Mouse (Mus musculus) A20 (cell line): ENCODE measurements around the gene Sash1.
A peak's percentile ranks its signal among the peaks of the same experiment; 100 is the strongest.
"Not testable (repeated sequence)": the region's sequence is repeated elsewhere in the genome, so short reads cannot be mapped to it uniquely, and the experiment has no call there.

Experiments used
- DNase-seq: peaks from one replicate; pipeline ENCODE4 v3.0.0-alpha.2; 2011; ENCODE audit warnings: low read depth, low spot score

The Sash1 gene

DNA sequence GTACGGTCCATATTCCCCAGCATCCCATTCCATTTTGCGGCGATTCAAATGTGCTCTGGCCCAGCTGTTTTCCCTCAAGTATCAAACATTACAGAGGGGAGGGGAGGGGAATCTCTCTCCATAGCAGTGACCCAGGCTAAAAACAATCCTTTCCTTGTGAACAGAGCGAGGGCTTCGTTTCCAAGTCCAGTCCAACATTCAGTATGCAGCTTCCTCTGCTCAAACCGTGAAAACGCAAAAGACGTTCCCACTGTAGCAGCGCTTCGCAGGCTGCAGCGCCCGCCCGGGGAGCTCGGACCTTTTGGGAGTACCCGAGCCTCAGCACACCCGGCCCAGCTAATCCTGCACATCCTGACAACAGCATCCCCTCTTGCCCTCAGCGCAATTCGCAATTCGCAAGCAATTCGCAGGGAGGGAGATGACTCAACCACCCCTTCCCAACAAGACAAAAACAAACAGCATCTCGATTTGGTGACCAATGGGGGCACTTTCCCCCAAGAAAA lies 128.4 kb downstream of the Sash1 start:
- no peak for DNase-seq

DNA sequence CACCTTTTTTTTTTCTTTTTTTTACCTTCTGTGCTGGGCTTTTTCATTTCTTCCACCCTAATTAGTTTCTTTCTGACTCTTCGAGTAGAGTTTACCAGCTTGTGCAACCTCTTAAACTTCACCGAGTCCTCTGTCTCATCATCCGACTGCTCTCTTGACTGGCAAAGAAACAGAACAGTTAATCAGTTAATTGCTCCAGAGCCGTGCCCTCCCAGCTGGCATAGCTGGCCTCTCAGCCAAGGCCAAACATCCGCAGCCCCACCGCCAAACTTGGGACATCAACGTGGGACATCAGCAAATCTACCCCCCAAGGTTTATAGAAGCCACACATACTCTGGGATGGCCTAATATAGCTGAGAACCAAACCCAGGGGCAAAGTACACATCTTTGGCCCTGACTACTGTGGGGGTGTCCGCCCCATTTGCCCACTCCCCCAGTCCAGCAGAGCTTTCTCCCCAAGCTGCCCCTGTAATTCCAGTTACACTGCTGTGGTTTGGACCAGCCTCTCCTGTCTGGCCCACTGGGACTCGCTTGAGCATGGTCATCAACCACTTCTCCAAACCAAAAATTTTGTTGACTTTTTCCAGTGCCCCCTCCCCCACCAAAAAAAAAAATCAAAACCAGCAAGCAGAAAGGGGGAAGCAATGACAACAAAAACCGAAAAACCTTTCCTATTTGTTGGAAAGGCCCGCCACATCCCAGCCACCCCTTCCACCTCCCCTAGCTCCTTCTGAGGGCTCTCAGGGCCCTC lies 129.1 kb downstream of the Sash1 start:
- no peak for DNase-seq

DNA sequence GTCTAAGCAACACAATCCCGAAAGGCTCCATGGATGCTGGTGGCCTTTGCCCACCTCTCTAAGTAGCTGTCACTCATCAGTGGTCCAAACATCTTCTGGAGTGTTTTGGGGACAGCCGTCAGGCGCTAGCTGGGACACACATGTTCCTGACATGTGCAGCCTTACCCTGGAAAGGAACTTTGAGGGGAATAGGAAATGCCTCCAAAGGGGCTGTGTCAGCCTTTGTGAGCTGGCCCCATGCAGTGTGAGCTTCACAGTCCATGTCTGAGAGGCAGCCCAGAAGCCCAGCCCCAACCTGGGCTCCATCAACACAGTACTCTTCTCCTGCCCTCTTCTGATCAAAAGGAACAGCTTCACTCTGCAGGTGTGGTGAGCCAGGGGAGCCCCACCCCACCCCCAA lies 132.5 kb downstream of the Sash1 start:
- DNase-seq, result no peak

DNA sequence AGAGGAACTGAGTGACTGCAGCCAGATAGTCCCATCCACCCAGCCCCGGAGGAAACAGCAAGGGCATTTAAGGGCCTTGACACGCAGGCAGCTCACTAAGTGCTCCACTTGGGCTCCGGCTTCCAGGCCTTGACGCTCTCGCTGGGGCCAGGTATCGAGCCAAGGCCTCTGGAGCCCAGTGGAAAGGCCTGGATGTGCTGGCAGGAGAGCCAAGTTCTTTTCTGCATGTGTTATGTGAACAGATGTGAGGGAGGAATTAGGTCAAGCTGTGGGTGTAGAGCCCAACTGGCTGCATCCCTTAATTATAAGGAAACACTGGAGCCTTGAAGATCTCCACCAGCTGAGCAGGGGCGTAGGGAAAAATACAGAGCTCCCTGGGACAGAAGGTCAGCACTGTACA lies 133.4 kb downstream of the Sash1 start:
- no peak for DNase-seq

DNA sequence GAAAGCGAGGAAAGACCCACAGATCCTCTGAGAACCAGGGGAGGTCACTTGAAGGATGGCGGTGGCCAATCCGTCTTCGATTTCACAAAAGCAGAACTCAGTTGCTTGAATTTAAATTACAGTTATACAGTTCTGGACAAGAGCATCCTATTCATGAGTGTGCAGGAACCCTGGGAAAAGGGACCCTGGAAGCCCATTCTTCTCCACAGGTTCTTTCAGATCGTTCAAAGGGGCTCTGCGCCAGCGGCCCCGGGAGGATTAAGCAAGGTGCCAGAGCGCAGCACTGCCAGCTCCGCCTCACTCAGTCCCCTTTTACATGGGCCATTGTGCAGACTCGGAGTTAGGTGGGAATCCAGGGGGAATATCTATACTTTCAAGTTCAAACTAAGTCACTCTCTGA lies 136.3 kb downstream of the Sash1 start:
- DNase-seq, result no peak

DNA sequence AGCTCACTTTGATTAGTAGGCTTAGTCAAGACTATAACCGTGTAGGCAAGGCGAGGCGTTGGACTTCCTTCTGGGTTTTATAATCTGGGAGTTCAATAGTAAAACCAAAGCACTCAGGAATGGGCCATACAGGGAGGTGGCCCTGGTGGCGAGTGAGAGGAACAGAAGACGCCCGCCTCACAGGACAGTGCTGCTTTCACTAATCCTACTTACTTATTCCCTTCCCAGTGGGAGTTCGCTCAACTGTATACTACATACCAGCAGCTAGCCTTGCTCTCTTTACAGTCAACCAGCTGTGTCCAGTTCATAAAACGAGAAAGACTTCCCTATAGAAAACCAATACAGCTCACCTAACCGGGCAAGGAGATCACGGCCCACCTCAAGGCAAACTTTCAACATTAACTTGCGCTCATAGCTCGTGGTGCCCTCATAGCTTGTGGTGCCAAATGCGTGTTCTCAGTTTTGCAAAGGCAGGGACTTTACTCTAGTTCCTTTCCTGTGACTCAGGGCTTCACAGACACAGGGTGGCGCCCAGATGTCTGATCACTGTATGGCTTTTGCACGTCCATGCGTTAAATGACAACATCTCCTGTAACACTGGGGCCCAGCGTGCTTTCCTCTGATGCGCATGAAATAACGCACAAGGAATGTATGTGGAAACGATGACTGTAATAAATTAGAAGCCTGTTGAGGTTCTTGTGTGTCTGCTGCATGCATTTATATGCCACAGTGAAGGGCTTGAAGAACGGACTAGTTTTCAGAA lies 138.2 kb downstream of the Sash1 start:
- no peak for DNase-seq

DNA sequence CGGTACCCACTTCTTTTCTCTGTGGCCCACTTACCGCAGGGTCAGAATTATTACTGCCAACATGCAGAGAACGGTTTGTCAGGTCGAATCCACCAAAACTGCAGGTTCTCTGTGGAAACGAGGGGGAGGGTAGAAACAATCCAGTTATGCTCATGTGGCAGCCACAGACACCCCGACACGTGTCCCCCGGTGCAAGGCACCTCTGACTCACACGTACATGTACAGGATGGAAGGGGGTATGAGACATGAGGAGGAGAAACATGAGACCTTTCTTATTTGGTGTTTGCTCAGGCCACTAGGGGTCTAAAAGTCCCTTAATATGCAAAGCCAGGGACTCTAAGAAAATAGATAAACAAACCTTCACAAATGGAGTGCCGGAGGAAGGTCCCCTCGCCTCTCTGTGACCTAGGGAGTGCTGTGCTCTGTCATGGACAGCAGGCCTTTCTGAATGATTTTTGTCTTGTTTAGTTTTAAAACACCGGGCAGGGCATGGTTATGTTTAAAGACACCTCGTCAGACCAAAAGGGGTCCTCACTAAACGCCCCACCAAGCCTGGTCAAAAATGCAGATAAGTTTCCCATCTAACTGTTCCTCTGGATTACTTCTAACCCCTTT lies 139.7 kb downstream of the Sash1 start:
- no peak for DNase-seq

DNA sequence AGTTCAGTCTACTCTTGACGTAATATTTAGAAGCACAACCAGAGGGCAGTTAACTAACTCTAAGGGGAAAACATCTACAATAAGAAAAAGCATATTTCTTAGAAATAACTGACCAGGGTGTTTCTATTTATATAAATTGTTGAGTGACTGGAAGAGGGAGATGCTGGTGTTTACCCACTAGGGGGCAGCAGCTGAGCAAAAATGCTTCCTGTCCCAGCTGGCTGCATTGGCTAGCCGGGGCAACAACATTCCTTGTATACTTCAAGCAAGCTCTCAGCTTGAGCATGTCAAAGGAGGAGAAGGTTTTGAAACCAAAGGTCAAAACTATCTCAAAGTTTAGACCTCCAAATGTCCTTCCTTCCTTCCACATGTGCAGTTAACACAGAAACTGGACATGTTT lies 143.0 kb downstream of the Sash1 start:
- DNase-seq, result no peak

DNA sequence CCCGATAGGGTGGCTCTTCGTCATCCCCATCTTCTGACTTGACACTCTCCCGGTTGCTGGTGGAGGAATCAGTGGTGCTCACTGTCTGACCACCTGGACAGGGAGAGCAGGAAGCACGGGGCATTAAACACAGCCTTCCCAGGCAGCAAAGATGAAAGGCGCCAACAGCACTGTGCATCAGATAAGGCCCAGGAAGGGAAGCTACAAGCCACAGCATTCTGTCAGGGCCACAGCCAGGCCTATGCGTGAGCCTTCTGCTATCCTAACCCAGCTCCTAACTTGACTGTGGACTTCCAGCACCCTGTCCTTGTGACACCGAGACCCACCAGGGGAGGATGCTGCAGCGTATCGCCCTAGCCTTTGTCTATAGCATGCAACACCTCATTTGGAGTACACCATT lies 144.4 kb downstream of the Sash1 start:
- no peak for DNase-seq

DNA sequence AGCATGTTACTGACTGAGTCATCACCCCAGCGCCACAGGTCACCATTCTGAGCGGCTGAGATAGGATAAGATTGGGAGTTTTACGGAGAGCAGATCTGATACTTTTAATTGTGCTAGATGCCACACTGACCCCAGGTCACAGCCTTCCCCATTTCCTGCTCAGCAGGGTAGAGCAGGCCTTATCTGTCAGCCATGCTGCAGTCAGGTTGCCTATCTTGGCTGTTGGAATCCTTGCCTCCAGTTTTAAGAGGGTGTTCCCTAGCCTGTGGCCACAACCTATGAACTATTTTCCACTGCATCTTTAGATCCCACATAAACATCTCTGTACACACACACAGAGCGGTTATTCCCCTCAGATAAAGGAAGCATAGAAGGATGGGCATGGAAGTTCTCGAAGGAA lies 145.1 kb downstream of the Sash1 start:
- no peak for DNase-seq

DNA sequence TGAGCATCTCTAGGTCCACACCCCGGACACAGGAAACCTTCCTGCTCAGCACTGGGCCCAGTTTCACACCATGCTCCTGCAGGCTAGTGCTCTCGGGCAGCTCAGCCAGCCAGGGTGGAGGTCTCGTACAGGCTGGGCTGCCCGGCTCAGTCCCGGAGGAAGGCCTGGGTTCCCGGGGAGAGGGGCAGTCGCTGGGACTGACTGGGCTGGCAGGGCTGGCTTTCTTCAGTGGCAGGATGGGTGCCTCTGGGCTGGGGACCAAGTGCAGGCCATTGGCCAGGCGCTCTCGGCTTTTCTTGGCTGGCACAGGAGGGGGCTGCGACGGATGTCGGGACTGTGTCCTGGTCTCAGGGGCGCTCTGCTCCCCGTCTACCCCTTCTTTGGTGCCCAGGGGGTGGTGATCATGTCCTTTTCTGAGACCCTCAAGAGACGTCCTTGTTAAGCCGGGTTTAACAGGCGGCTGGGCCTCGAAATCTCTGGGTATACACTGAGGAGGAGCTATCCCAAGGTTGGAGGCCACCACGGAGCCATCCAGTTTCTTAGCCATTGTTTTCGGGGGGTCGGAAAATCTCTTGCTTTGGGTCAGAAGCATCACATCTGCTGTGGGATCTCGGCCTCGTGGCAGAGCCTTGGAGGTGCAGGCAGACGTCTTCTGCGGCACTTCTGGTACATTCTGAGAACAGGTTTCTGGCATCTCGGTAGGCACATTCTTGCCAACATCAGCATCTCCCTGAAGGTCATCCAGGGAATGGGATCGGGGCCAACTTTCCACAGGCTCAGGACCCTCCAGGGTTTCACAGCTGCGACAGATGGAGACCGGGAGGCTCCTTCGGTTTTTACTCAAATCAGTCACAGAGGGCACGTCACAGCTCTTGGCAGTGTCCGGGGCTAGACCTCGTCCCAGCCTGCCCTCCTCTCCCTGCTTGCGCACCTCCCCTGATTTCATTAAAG lies 156.2 kb downstream of the Sash1 start:
- no peak for DNase-seq

DNA sequence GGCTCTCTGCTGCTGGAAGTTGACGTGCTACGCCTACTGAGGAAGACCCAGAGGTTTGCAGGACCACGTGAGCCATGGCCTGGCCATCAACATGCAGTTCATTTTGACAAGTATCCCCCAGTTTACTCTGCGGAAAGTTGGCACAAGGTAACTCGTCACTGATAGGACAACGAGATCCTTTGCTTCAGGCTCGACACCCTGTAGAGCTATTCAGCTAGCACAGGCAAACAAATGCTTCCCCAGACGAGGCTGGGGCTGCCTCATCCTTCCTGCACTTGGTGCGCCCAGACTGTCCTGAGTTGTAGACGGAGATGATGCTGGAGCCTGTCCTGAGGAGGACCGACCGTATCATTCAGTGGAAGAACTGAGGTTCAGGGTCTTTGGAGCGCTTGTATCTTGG lies 166.5 kb downstream of the Sash1 start:
- DNase-seq, result no peak

DNA sequence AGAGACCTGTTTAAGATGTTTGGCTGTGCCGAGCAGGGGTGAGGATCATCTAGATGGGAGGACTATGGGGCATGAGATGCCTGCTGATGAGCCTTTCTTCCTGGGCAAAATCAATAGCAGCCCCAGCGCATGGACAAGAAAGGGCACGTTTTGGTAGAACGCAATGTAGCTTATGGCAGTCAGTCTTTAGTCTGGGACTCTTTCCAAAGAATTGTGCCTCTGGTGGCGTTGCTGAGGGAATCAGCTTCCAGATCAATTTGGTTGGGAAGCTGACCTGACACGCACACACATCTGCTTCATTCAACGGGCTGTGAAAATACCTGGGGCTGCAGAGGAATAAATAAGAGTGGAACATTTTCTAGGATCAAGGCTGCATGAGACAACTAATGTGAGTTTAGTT lies 167.0 kb downstream of the Sash1 start:
- no peak for DNase-seq

DNA sequence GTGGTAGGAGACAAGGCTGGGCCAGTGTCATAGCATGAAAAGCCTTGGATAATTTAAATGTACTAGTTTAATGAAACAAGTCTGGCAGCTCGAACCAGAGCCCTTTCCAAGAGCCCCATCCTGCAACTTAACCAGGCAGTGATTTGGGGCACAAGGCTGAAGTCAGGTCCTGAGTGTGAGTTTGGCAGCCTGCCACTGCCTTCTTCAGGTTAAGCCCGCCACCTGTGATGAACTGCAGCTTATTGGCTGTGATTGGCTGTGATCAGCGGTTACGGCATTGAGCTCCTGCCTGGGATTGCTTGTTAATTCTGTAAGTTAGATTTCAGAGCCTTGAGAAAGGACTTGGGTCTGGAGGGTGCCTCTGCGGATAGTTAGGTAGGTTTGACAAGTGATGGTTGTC lies 168.7 kb downstream of the Sash1 start:
- DNase-seq, result no peak

DNA sequence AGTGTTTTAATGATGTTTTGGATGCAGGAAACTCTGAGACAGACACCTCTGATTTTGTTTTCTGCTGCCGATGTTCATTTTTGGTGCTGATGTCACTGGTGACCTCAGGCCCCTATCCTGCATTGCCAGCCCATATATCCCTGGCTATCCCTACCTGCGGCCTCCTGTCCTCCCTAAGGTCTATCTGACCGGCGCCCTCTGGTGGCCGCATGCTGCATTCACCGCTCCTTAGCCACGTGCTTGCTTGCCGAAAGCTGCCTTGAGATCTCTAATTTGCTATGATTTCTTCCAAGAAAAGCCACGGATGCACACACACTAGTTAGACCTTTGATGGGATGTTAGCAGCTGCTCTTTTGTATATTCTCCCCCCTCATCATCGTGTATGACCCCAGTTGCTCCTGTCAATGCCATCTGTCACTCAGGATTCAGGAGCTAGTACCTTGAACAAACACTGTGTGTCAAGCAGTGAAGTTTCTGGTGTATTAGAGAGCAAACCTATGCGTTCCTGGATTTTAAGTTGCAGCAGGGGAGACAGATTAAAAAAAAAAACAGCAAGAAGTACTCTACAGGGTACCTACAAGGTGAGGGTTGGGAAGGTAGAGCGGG lies 170.1 kb downstream of the Sash1 start:
- peak; percentile 1 for DNase-seq

DNA sequence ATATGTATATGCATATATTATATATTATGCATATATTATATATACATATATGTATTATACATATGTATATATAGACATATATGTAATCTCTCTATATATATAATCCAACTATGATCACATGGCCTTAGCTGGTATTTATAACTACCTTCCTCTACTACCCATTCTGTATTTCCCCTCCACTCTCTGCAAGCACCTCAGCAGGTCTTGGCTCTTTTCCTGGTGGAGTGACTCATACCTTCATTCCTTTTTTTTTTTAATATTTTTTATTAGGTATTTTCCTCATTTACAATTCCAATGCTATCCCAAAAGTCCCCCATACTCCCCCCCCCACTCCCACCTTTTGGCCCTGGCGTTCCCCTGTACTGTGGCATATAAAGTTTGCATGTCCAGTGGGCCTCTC lies 189.2 kb downstream of the Sash1 start:
- not testable (repeated sequence) for DNase-seq

DNA sequence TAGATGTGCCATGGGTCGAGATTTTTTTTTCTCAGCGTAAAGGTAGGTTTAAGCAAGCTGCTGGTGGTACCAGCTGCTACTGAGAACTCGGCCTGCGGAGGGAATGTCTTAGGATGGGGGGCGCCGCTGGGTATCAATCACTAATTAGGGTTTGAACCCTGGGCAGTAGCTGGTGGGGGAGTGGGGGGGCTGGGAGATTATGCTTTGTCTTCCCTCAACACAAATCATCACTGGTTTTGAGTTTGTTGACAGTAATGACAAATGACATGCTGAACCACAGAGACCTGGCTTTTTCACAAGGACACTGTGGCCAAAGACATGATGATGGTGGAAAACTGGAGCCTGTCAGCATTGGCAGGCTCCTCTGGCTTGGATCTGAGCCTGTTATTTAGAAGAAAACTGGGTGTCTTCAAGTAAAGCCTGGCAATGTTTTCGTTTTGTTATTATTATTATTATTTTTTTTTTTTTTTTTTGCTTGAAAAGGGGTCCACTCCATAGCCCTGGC lies 191.8 kb downstream of the Sash1 start:
- no peak for DNase-seq

DNA sequence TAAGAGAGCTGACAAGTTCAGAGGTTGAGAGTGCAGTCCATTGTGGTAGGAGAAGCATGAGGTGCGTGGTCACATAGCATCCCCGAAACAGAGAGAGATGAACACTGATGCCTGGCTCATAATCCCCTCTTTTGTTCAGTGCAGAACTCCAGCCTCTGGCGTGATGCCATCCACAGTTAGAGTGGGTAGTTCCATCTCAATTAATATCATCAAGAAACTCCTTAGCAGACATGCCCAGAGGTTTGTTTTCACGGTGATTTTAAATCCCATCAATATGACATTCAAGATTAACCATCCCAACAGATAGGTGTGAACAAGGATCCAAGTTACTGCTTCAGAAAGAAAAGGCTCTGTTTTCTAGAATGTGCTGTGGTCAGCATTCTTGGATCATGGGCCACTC lies 192.3 kb downstream of the Sash1 start:
- no peak for DNase-seq

DNA sequence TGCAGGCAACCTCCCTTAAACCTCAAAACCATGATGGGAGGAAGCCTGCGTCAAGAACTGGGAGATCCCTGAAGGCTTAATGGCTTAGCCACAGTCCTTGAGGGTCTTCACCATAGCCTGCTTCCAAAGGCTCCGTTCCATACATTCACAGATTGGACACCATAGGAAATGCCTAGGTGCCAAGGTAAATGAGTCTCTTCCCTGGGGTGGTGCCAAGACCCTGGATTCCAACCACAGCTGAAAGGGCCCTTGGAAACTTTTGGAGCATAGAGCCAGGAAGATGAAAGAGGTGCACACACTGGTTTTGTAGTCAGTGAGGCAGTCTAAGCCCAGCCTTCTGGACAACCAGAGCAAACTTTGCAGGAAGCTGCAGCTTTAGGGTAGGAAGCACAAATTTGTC lies 193.3 kb downstream of the Sash1 start:
- no peak for DNase-seq

DNA sequence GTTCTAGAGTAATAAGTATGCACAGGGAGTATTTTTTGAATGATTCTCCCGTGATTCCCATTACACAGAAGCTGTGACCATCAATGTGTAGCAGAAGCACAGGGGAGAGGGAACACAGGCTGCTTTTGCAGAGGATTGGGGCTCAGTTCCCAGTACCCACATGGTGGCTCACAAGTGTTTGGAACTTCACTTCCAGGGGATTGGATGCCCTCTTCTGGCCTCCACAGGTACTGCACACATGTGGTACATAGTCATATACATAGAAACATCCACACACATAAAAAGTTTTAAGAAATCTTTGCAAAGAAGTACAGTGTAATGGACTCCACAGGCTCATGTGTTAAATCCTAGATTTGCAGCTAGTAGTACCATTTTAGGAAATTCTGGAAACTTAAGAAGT lies 199.7 kb downstream of the Sash1 start:
- DNase-seq, result no peak

DNA sequence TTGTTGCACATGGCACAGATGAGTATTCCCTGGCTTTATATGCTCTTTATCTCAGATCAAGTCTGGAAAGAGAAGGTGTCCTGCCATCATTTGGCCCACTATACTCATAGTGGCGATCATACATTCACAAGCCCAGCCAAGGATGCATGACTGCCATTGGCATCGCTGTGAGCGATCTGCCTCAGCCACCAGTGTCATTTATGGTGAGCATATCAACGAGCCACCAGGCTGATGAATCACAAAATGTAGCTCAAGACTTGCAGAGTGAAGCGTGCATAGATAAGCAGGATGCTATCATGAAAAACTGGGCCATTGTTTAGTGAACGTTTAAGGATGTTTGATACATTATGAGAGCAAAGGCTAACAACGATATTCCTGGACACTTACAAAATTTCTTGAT lies 200.6 kb downstream of the Sash1 start:
- no peak for DNase-seq
